Mouse (Mus musculus) erythroblast, embryonic 14.5 days (primary cell): Measurements from ENCODE around the gene Hoxb3. TPM values are rescaled to one million over a fixed set of nuclear protein-coding genes. Genes with fewer than 3 reads are reported as not detected.

Experiments
- H3K27me3 ChIP-seq: 2 replicates; pipeline ENCODE4 v1.6.1; 2012; ENCODE audit warnings: inconsistent platforms; ENCODE audit not compliant: control insufficient read depth
- H3K36me3 ChIP-seq: 2 replicates; pipeline ENCODE4 v1.6.1; 2012; ENCODE audit warnings: mild to moderate bottlenecking, inconsistent platforms; ENCODE audit not compliant: control insufficient read depth
- H3K4me1 ChIP-seq: 2 replicates; pipeline ENCODE4 v1.6.1; 2012; ENCODE audit warnings: inconsistent platforms; ENCODE audit not compliant: control insufficient read depth
- H3K4me3 ChIP-seq: replicated peaks from 2 replicates; pipeline ENCODE3; 2012; ENCODE audit warnings: moderate library complexity, mild to moderate bottlenecking, inconsistent platforms
- H3K9me3 ChIP-seq: 2 replicates; pipeline ENCODE4 v1.6.1; 2012; ENCODE audit warnings: low read length, inconsistent platforms, mixed read lengths; ENCODE audit not compliant: control insufficient read depth
- GATA1 ChIP-seq: IDR thresholded peaks from 2 replicates; pipeline ENCODE4 v1.6.1; 2012; ENCODE audit warnings: low read length, inconsistent platforms, mixed read lengths
- TAL1 ChIP-seq: IDR thresholded peaks from 3 replicates; pipeline ENCODE4 v1.6.1; 2012; ENCODE audit warnings: low read length, inconsistent platforms, mixed read lengths
- polyA plus RNA-seq: library from polyadenylated mRNA; stranded (reverse); fragments of >175 nt; gene quantifications from 2 replicates; pipeline ENCODE4 v1.2.3, GENCODE M21; 2012

Gene Hoxb3
- polyA plus RNA-seq, 1 experiment: not detected

DNA sequence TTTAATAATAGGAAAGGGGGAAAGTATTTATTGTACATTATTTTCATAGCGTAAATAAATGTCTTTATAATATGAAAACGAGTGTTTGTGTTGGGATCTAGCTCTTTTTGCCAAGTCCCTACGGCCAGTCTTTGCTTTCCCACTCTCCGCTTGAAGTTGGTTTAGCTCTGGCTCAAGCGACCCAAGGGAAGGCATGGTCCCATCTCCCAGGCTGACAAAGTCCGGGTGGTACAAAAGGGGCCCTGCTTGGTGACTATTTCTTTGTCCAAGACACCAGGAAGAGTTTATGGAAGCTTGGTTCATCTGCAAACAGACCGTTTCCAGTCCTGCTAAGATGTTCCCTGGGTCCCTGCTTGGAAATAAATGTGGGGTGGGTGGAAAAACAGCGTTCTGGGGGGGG is 30.8 kb downstream of the Hoxb3 start:
- Histone ChIP-seq H3K4me3 (no peak overlapping the region), H3K27me3 (peaks cover 84% of the 10 kb centered on the region), H3K4me1 (no peaks in the 10 kb centered on the region), H3K36me3 (no peaks in the 10 kb centered on the region), H3K9me3 (no peaks in the 10 kb centered on the region)
- TF ChIP-seq GATA1 (no peak), TAL1 (no peak)

DNA sequence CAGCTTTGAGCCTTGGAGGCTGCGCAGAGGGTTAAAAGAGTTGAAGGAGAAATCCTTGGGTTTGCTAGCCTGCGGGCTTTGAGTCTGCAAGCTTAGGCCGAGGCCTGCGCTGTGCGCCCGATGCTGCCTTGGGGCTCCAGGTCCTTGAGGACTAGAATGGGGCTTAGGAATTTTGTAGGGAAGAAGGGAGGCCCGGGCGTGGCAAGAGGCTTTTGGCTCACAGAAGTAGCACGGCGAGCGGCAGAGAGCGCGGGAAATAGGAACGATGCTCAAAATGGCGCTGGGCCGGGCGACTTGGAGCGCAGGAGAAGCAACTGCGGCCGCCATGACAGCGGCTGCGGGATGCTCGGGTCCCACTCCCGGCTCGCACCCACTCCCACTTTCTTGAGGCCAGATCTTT is 31.2 kb downstream of the Hoxb3 start:
- TF ChIP-seq TAL1: no peak
- TF ChIP-seq GATA1: no peak
- Histone ChIP-seq H3K4me1 (no peaks in the 10 kb centered on the region), H3K4me3 (no peak overlapping the region), H3K9me3 (no peaks in the 10 kb centered on the region), H3K36me3 (no peaks in the 10 kb centered on the region), H3K27me3 (peaks cover 80% of the 10 kb centered on the region)

- Histone ChIP-seq H3K9me3 (no peaks in the 10 kb centered on the region), H3K4me3 (no peak overlapping the region), H3K27me3 (peaks cover 77% of the 10 kb centered on the region), H3K4me1 (no peaks in the 10 kb centered on the region), H3K36me3 (no peaks in the 10 kb centered on the region)
- no peak for TF ChIP-seq GATA1
- TF ChIP-seq TAL1: no peak
Observed at GRCm38 (mm10) chr11:96354801-96355311, 31.7 kb downstream of the Hoxb3 start.

DNA sequence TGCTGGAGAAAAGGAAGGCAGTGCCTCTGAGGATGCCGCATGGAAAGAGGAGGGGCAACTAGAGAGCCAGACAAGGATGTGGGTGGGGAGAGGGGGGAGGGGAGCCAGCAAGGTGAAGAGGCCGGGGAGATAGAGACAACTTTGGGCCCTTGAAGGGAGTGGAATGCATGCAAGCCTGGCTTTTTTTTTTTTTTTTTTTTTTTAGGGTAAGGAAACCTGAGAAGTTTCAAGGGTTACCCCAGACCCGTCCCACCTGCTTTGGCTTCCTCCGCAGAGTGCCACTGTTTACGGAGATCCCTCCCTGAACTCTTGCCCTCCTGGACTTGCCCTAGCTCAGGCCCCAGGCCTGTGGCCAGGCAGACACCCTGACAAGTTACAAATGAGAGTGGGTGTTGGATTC is 40.7 kb downstream of the Hoxb3 start:
- Histone ChIP-seq H3K9me3 (no peaks in the 10 kb centered on the region), H3K27me3 (peaks cover 67% of the 10 kb centered on the region), H3K36me3 (no peaks in the 10 kb centered on the region), H3K4me1 (no peaks in the 10 kb centered on the region), H3K4me3 (no peak overlapping the region)
- TF ChIP-seq TAL1 (no peak), GATA1 (no peak)

- no peak for TF ChIP-seq GATA1
- no peak for TF ChIP-seq TAL1
- Histone ChIP-seq H3K36me3 (no peaks in the 10 kb centered on the region), H3K4me1 (no peaks in the 10 kb centered on the region), H3K4me3 (no peak within 1 kb of the TSS), H3K27me3 (peaks cover 76% of the 10 kb centered on the region), H3K9me3 (no peaks in the 10 kb centered on the region)
Observed at GRCm38 (mm10) chr11:96365441-96366091, 42.4 kb downstream of the Hoxb3 start, which contains the start of gene Hoxb1. Hoxb1 (plus strand) TSS chr11:96365752.

DNA sequence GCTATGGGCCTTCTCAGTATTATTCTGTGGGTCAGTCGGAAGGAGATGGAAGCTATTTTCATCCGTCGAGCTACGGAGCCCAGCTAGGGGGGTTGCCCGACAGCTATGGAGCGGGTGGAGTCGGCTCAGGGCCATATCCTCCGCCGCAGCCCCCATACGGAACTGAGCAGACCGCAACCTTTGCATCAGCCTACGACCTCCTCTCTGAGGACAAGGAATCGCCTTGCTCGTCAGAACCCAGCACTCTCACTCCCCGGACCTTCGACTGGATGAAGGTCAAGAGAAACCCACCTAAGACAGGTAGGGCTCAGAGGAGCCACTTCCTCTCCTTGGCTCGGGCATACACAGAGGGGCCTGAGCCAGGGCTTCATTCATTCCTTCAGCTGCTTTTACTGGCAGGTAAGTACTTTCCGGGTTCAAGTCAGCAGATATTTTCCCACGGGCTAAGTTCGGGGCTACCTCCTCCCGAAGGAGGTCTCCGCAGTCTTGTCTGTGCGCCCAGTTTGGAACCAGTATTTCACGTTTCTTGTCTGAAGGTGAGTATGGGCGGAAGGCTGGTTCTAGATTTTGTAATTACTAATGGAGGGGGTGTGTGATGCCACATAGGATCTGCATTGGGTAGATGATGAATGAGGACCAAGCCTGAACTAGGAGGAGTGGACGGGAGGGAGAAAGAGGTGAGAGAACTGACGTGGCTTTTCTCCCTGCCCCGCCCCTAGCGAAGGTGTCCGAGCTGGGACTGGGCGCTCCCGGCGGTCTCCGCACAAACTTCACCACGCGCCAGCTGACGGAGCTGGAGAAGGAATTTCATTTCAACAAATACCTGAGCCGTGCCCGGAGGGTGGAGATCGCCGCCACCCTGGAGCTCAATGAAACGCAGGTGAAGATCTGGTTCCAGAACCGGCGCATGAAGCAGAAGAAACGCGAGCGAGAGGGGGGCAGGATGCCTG is 43.2 kb downstream of the Hoxb3 start:
- Histone ChIP-seq H3K36me3 (no peaks in the 10 kb centered on the region), H3K4me3 (no peak overlapping the region), H3K4me1 (no peaks in the 10 kb centered on the region), H3K27me3 (peaks cover 80% of the 10 kb centered on the region), H3K9me3 (no peaks in the 10 kb centered on the region)
- TF ChIP-seq GATA1 (no peak), TAL1 (no peak)

GRCm38 (mm10) chr11:96367141-96367540 is 44.0 kb downstream of the Hoxb3 start:
- no peaks in the 10 kb centered on the region for H3K36me3 ChIP-seq
- H3K4me3 ChIP-seq: no peak overlapping the region
- TF ChIP-seq GATA1: no peak
- TF ChIP-seq TAL1: no peak
- no peaks in the 10 kb centered on the region for H3K4me1 ChIP-seq
- H3K9me3 ChIP-seq: no peaks in the 10 kb centered on the region
- peaks cover 79% of the 10 kb centered on the region for H3K27me3 ChIP-seq

GRCm38 (mm10) chr11:96368686-96369085 is 45.6 kb downstream of the Hoxb3 start:
- no peaks in the 10 kb centered on the region for H3K9me3 ChIP-seq
- no peak overlapping the region for H3K4me3 ChIP-seq
- no peak for TF ChIP-seq TAL1
- H3K27me3 ChIP-seq: peaks cover 81% of the 10 kb centered on the region
- H3K36me3 ChIP-seq: no peaks in the 10 kb centered on the region
- no peaks in the 10 kb centered on the region for H3K4me1 ChIP-seq

DNA sequence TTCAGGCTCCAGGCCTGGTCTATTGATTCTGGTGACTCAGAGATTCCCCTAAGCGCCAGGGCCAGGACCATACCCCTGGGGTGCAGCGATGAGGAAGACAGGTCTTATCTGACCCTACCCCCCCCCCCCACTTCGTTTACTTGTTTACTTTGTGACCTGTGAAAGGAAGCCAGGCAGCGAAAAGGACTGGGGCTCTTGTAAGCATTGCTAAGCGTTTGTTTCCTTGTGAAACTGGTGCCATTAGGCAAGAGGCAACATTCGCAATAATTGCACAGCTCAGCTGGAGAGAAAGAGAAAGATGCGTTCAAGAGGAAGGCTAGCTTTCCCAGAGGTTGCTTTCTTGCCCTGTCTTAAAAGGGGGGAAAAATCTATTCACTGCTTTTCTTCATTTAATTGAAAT is 46.0 kb downstream of the Hoxb3 start:
- Histone ChIP-seq H3K36me3 (no peaks in the 10 kb centered on the region), H3K4me3 (no peak overlapping the region), H3K27me3 (peaks cover 81% of the 10 kb centered on the region), H3K9me3 (no peaks in the 10 kb centered on the region), H3K4me1 (no peaks in the 10 kb centered on the region)
- TF ChIP-seq TAL1: no peak
- TF ChIP-seq GATA1: no peak
